Mouse (Mus musculus) ES-Bruce4 (cell line): ENCODE results near the gene Afdn.

Source experiments
- CTCF ChIP-seq: IDR thresholded peaks from one replicate; pipeline ENCODE4 v1.8.1; 2011; ENCODE audit warnings: low read depth, low read length
- EP300 ChIP-seq: IDR thresholded peaks from 2 replicates; pipeline ENCODE4 v1.6.1; 2011; ENCODE audit warnings: low read depth, low read length; ENCODE audit not compliant: insufficient read depth
- POLR2A ChIP-seq: IDR thresholded peaks from one replicate; pipeline ENCODE4 v1.8.1; 2011; ENCODE audit warnings: low read length; ENCODE audit not compliant: insufficient read depth

- no peak for TF ChIP-seq EP300
- no peak for TF ChIP-seq POLR2A
- no peak for TF ChIP-seq CTCF
Observed at GRCm38 (mm10) chr17:13733971-13734370, 26.4 kb upstream of the Afdn start.
